Mouse (Mus musculus) lung, embryonic 14.5 days (tissue): ENCODE measurements at regions not wholly inside any gene's neighbourhood (a gene's known extent, or its start where the extent isn't known, plus 50 kb on each side); places are given as distances from the start of the nearest gene placed in this dataset.

Source experiments
- ATAC-seq: fragments of 200-750 bp; cut with Nextera tagmentation; 2 replicates; pipeline ENCODE4 v1.8.0; 2017; ENCODE audit warnings: mild to moderate bottlenecking, moderate TSS enrichment, moderate library complexity; ENCODE audit not compliant: insufficient read depth
- DNase-seq: peaks from one replicate; pipeline ENCODE4 v3.0.0-alpha.2; 2015
- H3K27ac ChIP-seq: fragments of 300-500 bp; sonication (generic); 2 replicates; pipeline ENCODE4 v1.5.1; 2014; ENCODE audit warnings: low read depth, mild to moderate bottlenecking, moderate library complexity
- H3K27me3 ChIP-seq: fragments of 300-500 bp; sonication (generic); 2 replicates; pipeline ENCODE4 v1.6.1; 2014; ENCODE audit warnings: low read length, control low read depth; ENCODE audit not compliant: insufficient read depth
- H3K36me3 ChIP-seq: fragments of 300-500 bp; sonication (generic); 2 replicates; pipeline ENCODE4 v1.6.1; 2014; ENCODE audit warnings: control low read depth; ENCODE audit not compliant: insufficient read depth
- H3K4me1 ChIP-seq: fragments of 300-500 bp; sonication (generic); 2 replicates; pipeline ENCODE4 v1.6.1; 2014; ENCODE audit warnings: antibody characterized with exemption, control low read depth; ENCODE audit not compliant: insufficient read depth
- H3K4me2 ChIP-seq: fragments of 300-500 bp; sonication (generic); 2 replicates; pipeline ENCODE4 v1.6.1; 2014; ENCODE audit warnings: mild to moderate bottlenecking
- H3K4me3 ChIP-seq: fragments of 300-500 bp; sonication (generic); 2 replicates; pipeline ENCODE4 v1.5.1; 2014; ENCODE audit warnings: low read depth, low read length
- H3K9ac ChIP-seq: fragments of 300-500 bp; sonication (generic); 2 replicates; pipeline ENCODE4 v1.6.1; 2014
- H3K9me3 ChIP-seq: fragments of 300-500 bp; sonication (generic); 2 replicates; pipeline ENCODE4 v1.6.1; 2016; ENCODE audit warnings: low read depth, low read length, control low read depth
- CTCF ChIP-seq: IDR thresholded peaks from 2 replicates; pipeline ENCODE4 v1.5.1; 2016; ENCODE audit warnings: antibody characterized with exemption, low read depth
- WGBS: fragments of 180-500 bp; shearing (Covaris S2); extraction: QIAGEN DNeasy Blood & Tissue Kit; methylation state at CpG from one replicate; pipeline ENCODE4 v1.1.7; 2014; 5-methylcytosine and 5-hydroxymethylcytosine counted together

GRCm38 (mm10) chr15:72101730-72102129 is 1732.6 kb upstream of the Gm6569 start:
- TF ChIP-seq CTCF = no peak
- no peaks in the 10 kb centered on the region for H3K36me3 ChIP-seq
- H3K4me1 ChIP-seq = no peaks in the 10 kb centered on the region
- no peak overlapping the region for H3K9ac ChIP-seq
- 86% methylated on average over 1 of the region's 1 CpGs for WGBS
- H3K4me3 ChIP-seq = no peak overlapping the region
- no peaks in the 10 kb centered on the region for H3K27me3 ChIP-seq
- H3K27ac ChIP-seq = no peak overlapping the region
- ATAC-seq = no peak
- no peak overlapping the region for H3K4me2 ChIP-seq
- DNase-seq = no peak
- no peaks in the 10 kb centered on the region for H3K9me3 ChIP-seq

- no peaks in the 10 kb centered on the region for H3K36me3 ChIP-seq
- DNase-seq (no peak), ATAC-seq (no peak)
- H3K4me1 ChIP-seq = no peaks in the 10 kb centered on the region
- no peaks in the 10 kb centered on the region for H3K27me3 ChIP-seq
- no peaks in the 10 kb centered on the region for H3K9me3 ChIP-seq
- whole genome bisulfite sequencing = 58% methylated on average over 4 of the region's 4 CpGs
- TF ChIP-seq CTCF = no peak
- no peak overlapping the region for H3K9ac ChIP-seq
- H3K27ac ChIP-seq = no peak overlapping the region
- H3K4me3 ChIP-seq = no peak overlapping the region
- no peak overlapping the region for H3K4me2 ChIP-seq
Observed at GRCm38 (mm10) chr15:72105830-72106413, 1728.4 kb upstream of the Gm6569 start.

GRCm38 (mm10) chr15:72110520-72110919 is 1723.8 kb upstream of the Gm6569 start:
- DNase-seq = no peak
- no peak for ATAC-seq
- Histone ChIP-seq H3K36me3 (no peaks in the 10 kb centered on the region), H3K9me3 (no peaks in the 10 kb centered on the region), H3K4me2 (no peak overlapping the region), H3K4me1 (no peaks in the 10 kb centered on the region), H3K27ac (no peak overlapping the region), H3K4me3 (no peak overlapping the region), H3K9ac (no peak overlapping the region), H3K27me3 (no peaks in the 10 kb centered on the region)
- WGBS = 70% methylated on average over 1 of the region's 1 CpGs
- TF ChIP-seq CTCF = no peak

- Histone ChIP-seq H3K27ac (no peak overlapping the region), H3K4me3 (no peak overlapping the region), H3K27me3 (no peaks in the 10 kb centered on the region), H3K4me1 (no peaks in the 10 kb centered on the region), H3K9ac (no peak overlapping the region), H3K36me3 (no peaks in the 10 kb centered on the region), H3K9me3 (no peaks in the 10 kb centered on the region), H3K4me2 (no peak overlapping the region)
- DNase-seq (no peak), ATAC-seq (no peak)
- TF ChIP-seq CTCF = no peak
- WGBS = 74% methylated on average over 4 of the region's 4 CpGs
Observed at GRCm38 (mm10) chr15:72116772-72117171, 1717.6 kb upstream of the Gm6569 start.

- no peak overlapping the region for H3K4me2 ChIP-seq
- no peaks in the 10 kb centered on the region for H3K4me1 ChIP-seq
- no peak overlapping the region for H3K9ac ChIP-seq
- no peak overlapping the region for H3K27ac ChIP-seq
- DNase-seq (no peak), ATAC-seq (no peak)
- H3K36me3 ChIP-seq = no peaks in the 10 kb centered on the region
- H3K9me3 ChIP-seq = no peaks in the 10 kb centered on the region
- no peaks in the 10 kb centered on the region for H3K27me3 ChIP-seq
- 68% methylated on average over 8 of the region's 8 CpGs for WGBS
- no peak for TF ChIP-seq CTCF
- H3K4me3 ChIP-seq = no peak overlapping the region
Observed at GRCm38 (mm10) chr15:72134226-72134625, 1700.1 kb upstream of the Gm6569 start.

- no peaks in the 10 kb centered on the region for H3K36me3 ChIP-seq
- 83% methylated on average over 4 of the region's 4 CpGs for WGBS
- no peak overlapping the region for H3K9ac ChIP-seq
Observed at GRCm38 (mm10) chr15:72135992-72136617, 1698.3 kb upstream of the Gm6569 start.

GRCm38 (mm10) chr15:72140122-72140521 is 1694.2 kb upstream of the Gm6569 start:
- no peaks in the 10 kb centered on the region for H3K4me1 ChIP-seq
- H3K27ac ChIP-seq = no peak overlapping the region
- H3K4me3 ChIP-seq = no peak overlapping the region
- H3K4me2 ChIP-seq = no peak overlapping the region
- H3K36me3 ChIP-seq = no peaks in the 10 kb centered on the region
- H3K27me3 ChIP-seq = no peaks in the 10 kb centered on the region
- TF ChIP-seq CTCF = no peak
- WGBS = 74% methylated on average over 2 of the region's 2 CpGs
- no peak for DNase-seq
- ATAC-seq = no peak
- no peak overlapping the region for H3K9ac ChIP-seq
- no peaks in the 10 kb centered on the region for H3K9me3 ChIP-seq

More at GRCm38 (mm10) chr15:72135992-72136617, 1698.3 kb upstream of the Gm6569 start:
- Histone ChIP-seq H3K9me3 (no peaks in the 10 kb centered on the region), H3K4me2 (no peak overlapping the region), H3K4me3 (no peak overlapping the region), H3K27me3 (no peaks in the 10 kb centered on the region), H3K27ac (no peak overlapping the region), H3K4me1 (no peaks in the 10 kb centered on the region)
- ATAC-seq = no peak
- DNase-seq = no peak
- no peak for TF ChIP-seq CTCF
